Mouse (Mus musculus) ES-Bruce4 (cell line): ENCODE results near the gene Tpcn2. TPM values are rescaled to one million over a fixed set of nuclear protein-coding genes. Genes with fewer than 3 reads are reported as not detected.

ENCODE experiments used
- H3K27ac ChIP-seq: 2 replicates; pipeline ENCODE4 v1.5.1; 2012; ENCODE audit warnings: low read length, inconsistent platforms; ENCODE audit not compliant: insufficient read depth
- H3K27me3 ChIP-seq: 2 replicates; pipeline ENCODE4 v1.6.1; 2012; ENCODE audit warnings: mild to moderate bottlenecking, low read length, inconsistent platforms; ENCODE audit not compliant: control insufficient read depth, poor library complexity, insufficient read depth, severe bottlenecking
- H3K36me3 ChIP-seq: 2 replicates; pipeline ENCODE4 v1.6.1; 2012; ENCODE audit warnings: inconsistent platforms, mild to moderate bottlenecking, low read length, moderate library complexity; ENCODE audit not compliant: control insufficient read depth, poor library complexity, insufficient read depth, severe bottlenecking
- H3K4me1 ChIP-seq: one replicate; pipeline ENCODE4 v1.8.1; 2011; ENCODE audit warnings: low read length; ENCODE audit not compliant: control insufficient read depth, insufficient read depth
- H3K4me3 ChIP-seq: 2 replicates; pipeline ENCODE4 v1.5.1; 2011; ENCODE audit warnings: low read depth, mild to moderate bottlenecking, low read length
- H3K9ac ChIP-seq: 2 replicates; pipeline ENCODE4 v1.6.1; 2012; ENCODE audit warnings: low read depth, mild to moderate bottlenecking, inconsistent platforms; ENCODE audit not compliant: poor library complexity, severe bottlenecking
- H3K9me3 ChIP-seq: replicated peaks from 2 replicates; pipeline ENCODE4 v1.6.1; 2012; ENCODE audit warnings: mild to moderate bottlenecking, low read length, inconsistent platforms; ENCODE audit not compliant: control insufficient read depth, poor library complexity, insufficient read depth, severe bottlenecking
- CTCF ChIP-seq: IDR thresholded peaks from one replicate; pipeline ENCODE4 v1.8.1; 2011; ENCODE audit warnings: low read depth, low read length
- EP300 ChIP-seq: IDR thresholded peaks from 2 replicates; pipeline ENCODE4 v1.6.1; 2011; ENCODE audit warnings: low read depth, low read length; ENCODE audit not compliant: insufficient read depth
- POLR2A ChIP-seq: IDR thresholded peaks from one replicate; pipeline ENCODE4 v1.8.1; 2011; ENCODE audit warnings: low read length; ENCODE audit not compliant: insufficient read depth
- polyA plus RNA-seq: library from polyadenylated mRNA; stranded (reverse); fragments of >200 nt; gene quantifications from 2 replicates; pipeline ENCODE4 v1.2.4, GENCODE M21; 2011; ENCODE audit warnings: low read depth; ENCODE audit not compliant: missing spikeins, insufficient read depth, insufficient read length

The Tpcn2 gene
- polyA plus RNA-seq, 1 experiment: 11.0 TPM

GRCm38 (mm10) chr7:145173116-145173515 lies 110.7 kb downstream of the Tpcn2 start:
- Histone ChIP-seq H3K4me1 (peaks cover 7% of the 10 kb centered on the region), H3K36me3 (no peaks in the 10 kb centered on the region), H3K9me3 (no peaks in the 10 kb centered on the region), H3K27me3 (no peaks in the 10 kb centered on the region), H3K9ac (0 out of 2 replicates have a peak overlapping the region, but pooled peaks have one; percentile 51), H3K27ac (no peak overlapping the region), H3K4me3 (no peak overlapping the region)
- TF ChIP-seq EP300: peak; percentile 91
- no peak for TF ChIP-seq POLR2A

- H3K36me3 ChIP-seq: no peaks in the 10 kb centered on the region
- H3K9me3 ChIP-seq: no peaks in the 10 kb centered on the region
- no peaks in the 10 kb centered on the region for H3K27me3 ChIP-seq
- H3K4me3 ChIP-seq: no peak overlapping the region
- TF ChIP-seq CTCF (no peak), EP300 (no peak), POLR2A (no peak)
- no peak overlapping the region for H3K27ac ChIP-seq
- no peaks in the 10 kb centered on the region for H3K4me1 ChIP-seq
- H3K9ac ChIP-seq: no peak overlapping the region
Measured at GRCm38 (mm10) chr7:145169703-145170102, 114.1 kb downstream of the Tpcn2 start.

- Histone ChIP-seq H3K4me1 (no peaks in the 10 kb centered on the region), H3K27me3 (no peaks in the 10 kb centered on the region), H3K9me3 (no peaks in the 10 kb centered on the region), H3K36me3 (no peaks in the 10 kb centered on the region), H3K27ac (no peak overlapping the region), H3K4me3 (no peak overlapping the region), H3K9ac (no peak overlapping the region)
- no peak for TF ChIP-seq POLR2A
- TF ChIP-seq EP300: no peak
- no peak for TF ChIP-seq CTCF
Measured at GRCm38 (mm10) chr7:145159283-145160240, 124.2 kb downstream of the Tpcn2 start.

- H3K4me3 ChIP-seq: no peak overlapping the region
- H3K27me3 ChIP-seq: no peaks in the 10 kb centered on the region
- TF ChIP-seq POLR2A (no peak), EP300 (no peak), CTCF (no peak)
- no peak overlapping the region for H3K27ac ChIP-seq
- H3K4me1 ChIP-seq: no peaks in the 10 kb centered on the region
- no peaks in the 10 kb centered on the region for H3K9me3 ChIP-seq
- no peaks in the 10 kb centered on the region for H3K36me3 ChIP-seq
- no peak overlapping the region for H3K9ac ChIP-seq
Measured at GRCm38 (mm10) chr7:145155666-145156065, 128.1 kb downstream of the Tpcn2 start.

GRCm38 (mm10) chr7:145154066-145154465 lies 129.7 kb downstream of the Tpcn2 start:
- TF ChIP-seq EP300: no peak
- H3K27ac ChIP-seq: no peak overlapping the region
- no peak overlapping the region for H3K9ac ChIP-seq
- no peaks in the 10 kb centered on the region for H3K9me3 ChIP-seq
- H3K4me3 ChIP-seq: no peak overlapping the region
- H3K27me3 ChIP-seq: no peaks in the 10 kb centered on the region
- H3K36me3 ChIP-seq: no peaks in the 10 kb centered on the region
- H3K4me1 ChIP-seq: no peaks in the 10 kb centered on the region

- H3K9me3 ChIP-seq: no peaks in the 10 kb centered on the region
- peaks cover 2% of the 10 kb centered on the region for H3K4me1 ChIP-seq
- no peak overlapping the region for H3K27ac ChIP-seq
- H3K36me3 ChIP-seq: no peaks in the 10 kb centered on the region
- H3K27me3 ChIP-seq: no peaks in the 10 kb centered on the region
- no peak overlapping the region for H3K9ac ChIP-seq
- no peak for TF ChIP-seq EP300
- TF ChIP-seq POLR2A: no peak
- TF ChIP-seq CTCF: no peak
- no peak overlapping the region for H3K4me3 ChIP-seq
Measured at GRCm38 (mm10) chr7:145151845-145152244, 132.0 kb downstream of the Tpcn2 start.
